Mouse (Mus musculus) retina, adult 2 months (tissue): ENCODE measurements around the gene Plekhb2.

ENCODE experiments used
- DNase-seq: peaks from one replicate; pipeline ENCODE4 v3.0.0-alpha.2; 2012; ENCODE audit warnings: low read depth, low spot score

The Plekhb2 gene

GRCm38 (mm10) chr1:34866815-34867573, 17.2 kb downstream of the Plekhb2 start:
- DNase-seq = peak; percentile 85

- DNase-seq = no peak
These were observed 17.8 kb downstream of the Plekhb2 start for GRCm38 (mm10) chr1:34867574-34867955.

GRCm38 (mm10) chr1:34868391-34868790, 18.6 kb downstream of the Plekhb2 start:
- DNase-seq = no peak

- no peak for DNase-seq
These were observed 19.5 kb downstream of the Plekhb2 start for GRCm38 (mm10) chr1:34869231-34869630.

- no peak for DNase-seq
These were observed 21.4 kb downstream of the Plekhb2 start for GRCm38 (mm10) chr1:34871170-34871569.

- no peak for DNase-seq
These were observed 23.8 kb downstream of the Plekhb2 start for GRCm38 (mm10) chr1:34873551-34873950.

- no peak for DNase-seq
These were observed 29.8 kb downstream of the Plekhb2 start for GRCm38 (mm10) chr1:34879611-34880010.

- no peak for DNase-seq
These were observed 34.0 kb downstream of the Plekhb2 start for GRCm38 (mm10) chr1:34883776-34884175.

- peak; percentile 42 for DNase-seq
These were observed 41.9 kb downstream of the Plekhb2 start for GRCm38 (mm10) chr1:34891559-34892289.

- DNase-seq = no peak
These were observed 42.7 kb downstream of the Plekhb2 start for GRCm38 (mm10) chr1:34892466-34892865.

- no peak for DNase-seq
These were observed 43.6 kb downstream of the Plekhb2 start for GRCm38 (mm10) chr1:34893331-34893730.

GRCm38 (mm10) chr1:34893831-34894230, 44.1 kb downstream of the Plekhb2 start:
- no peak for DNase-seq

GRCm38 (mm10) chr1:34896102-34896501, 46.3 kb downstream of the Plekhb2 start:
- no peak for DNase-seq

GRCm38 (mm10) chr1:34896898-34897297, 47.1 kb downstream of the Plekhb2 start:
- DNase-seq = peak; percentile 49

- no peak for DNase-seq
These were observed 78.9 kb downstream of the Plekhb2 start for GRCm38 (mm10) chr1:34928656-34929055.
